Mouse (Mus musculus): ENCODE measurements at regions not wholly inside any gene's neighbourhood (a gene's known extent, or its start where the extent isn't known, plus 50 kb on each side); places are given as distances from the start of the nearest gene placed in this dataset.
A peak's percentile ranks its signal among the peaks of the same experiment; 100 is the strongest.

DNA sequence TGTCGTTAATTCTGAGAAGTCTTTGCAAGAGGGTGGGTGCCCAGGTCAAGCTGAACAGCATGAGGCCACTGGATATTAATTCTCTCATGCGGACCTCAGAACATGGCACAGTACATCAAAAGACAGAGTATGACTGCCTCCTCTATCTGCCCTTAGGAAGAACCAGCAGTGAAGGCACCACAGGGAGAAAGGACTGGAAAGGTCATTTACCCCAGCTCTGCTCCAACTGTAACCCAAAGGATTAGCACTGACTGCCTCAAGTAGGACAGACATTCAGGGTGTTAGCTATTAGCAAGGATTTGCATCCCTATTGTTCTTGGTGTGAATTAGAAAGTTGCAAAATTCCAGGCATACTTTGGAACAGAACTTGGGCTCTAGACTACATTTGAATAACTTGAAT lies 58.2 kb upstream of the Gm7271 start:
- no peaks in the 10 kb centered on the region for H3K79me2 ChIP-seq (replicated peaks; ENCODE audit: control insufficient read depth, extremely low read depth, insufficient read depth, poor library complexity, severe bottlenecking)
- in situ Hi-C loops (cut with MboI; ENCODE audit: low pct_ligation_motif_present, low pct_unique_long_range_greater_than_20kb, low sequenced_read_pairs) (no loop called here), dilution Hi-C loops (cut with MboI; ENCODE audit: extremely low pct_ligation_motif_present, extremely low pct_unique_long_range_greater_than_20kb, low sequenced_read_pairs) (no loop called here)
- no peak for TF ChIP-seq E2F4 (IDR thresholded peaks at IDR 0.05; ENCODE audit: insufficient replicate concordance, low read depth, low read length)
- no peak for TF ChIP-seq CHD1 (IDR thresholded peaks at IDR 0.05; ENCODE audit: low read depth, low read length)
- no peak for TF ChIP-seq ZMIZ1 (IDR thresholded peaks at IDR 0.05; ENCODE audit: low read depth, low read length)
- no peak for TF ChIP-seq HCFC1 (IDR thresholded peaks at IDR 0.05; ENCODE audit: low read depth, low read length)
- TF ChIP-seq MAZ (IDR thresholded peaks at IDR 0.05; ENCODE audit: low read depth, low read length), result no peak
- no peak for TF ChIP-seq USF1 (IDR thresholded peaks at IDR 0.05; ENCODE audit: low read depth, low read length)
- H3K4me2 ChIP-seq (ENCODE audit: insufficient read depth, low read depth, poor library complexity, severe bottlenecking), result no peak overlapping the region
- H3K9me3 ChIP-seq (replicated peaks; ENCODE audit: low read length), result no peaks in the 10 kb centered on the region
- no peak overlapping the region for H3K4me3 ChIP-seq (replicated peaks in 1 of 3; ENCODE audit: low read depth in 2 of 3, low read length in 2 of 3, poor library complexity in 1 of 3)
- no peak overlapping the region for H3K9ac ChIP-seq (ENCODE audit: insufficient read depth, low read depth)
- no peaks in the 10 kb centered on the region for H3K27me3 ChIP-seq (replicated peaks)
- H3K36me3 ChIP-seq (replicated peaks in 1 of 2; ENCODE audit: control insufficient read depth in 1 of 2, insufficient read depth in 1 of 2, low read length in 1 of 2), result no peaks in the 10 kb centered on the region
- no peaks in the 10 kb centered on the region for H3K4me1 ChIP-seq (ENCODE audit: control insufficient read depth in 1 of 2, insufficient read depth in 2 of 2)
- no peak overlapping the region for H3K27ac ChIP-seq (ENCODE audit: insufficient read depth, low read depth)
- no peak for DNase-seq (ENCODE audit: extremely low read depth)

DNA sequence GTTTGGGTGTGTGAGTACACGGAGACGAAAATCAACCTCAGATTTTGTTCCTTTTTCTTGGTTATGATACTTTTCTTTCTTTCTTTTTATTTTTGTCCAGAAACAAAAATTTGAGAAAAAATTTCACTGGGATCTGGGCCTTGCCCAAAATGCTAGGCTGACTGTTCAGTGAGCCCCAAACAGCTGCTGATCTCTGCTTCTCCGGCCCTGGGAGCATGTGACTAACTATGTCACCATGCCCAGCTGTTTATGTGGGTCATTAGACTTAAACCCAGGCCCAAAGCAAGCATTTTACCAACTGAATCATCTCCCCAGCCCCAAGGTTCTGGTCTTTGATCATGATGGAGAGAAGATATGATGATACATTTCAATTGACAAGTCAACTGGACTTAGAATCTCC lies 56.3 kb upstream of the Gm7271 start:
- Histone ChIP-seq H3K4me3 (replicated peaks in 1 of 3; ENCODE audit: low read depth in 2 of 3, low read length in 2 of 3, poor library complexity in 1 of 3) (no peak overlapping the region), H3K36me3 (replicated peaks in 1 of 2; ENCODE audit: control insufficient read depth in 1 of 2, insufficient read depth in 1 of 2, low read length in 1 of 2) (no peaks in the 10 kb centered on the region), H3K9ac (ENCODE audit: insufficient read depth, low read depth) (no peak overlapping the region), H3K4me1 (ENCODE audit: control insufficient read depth in 1 of 2, insufficient read depth in 2 of 2) (no peaks in the 10 kb centered on the region), H3K4me2 (ENCODE audit: insufficient read depth, low read depth, poor library complexity, severe bottlenecking) (no peak overlapping the region), H3K79me2 (replicated peaks; ENCODE audit: control insufficient read depth, extremely low read depth, insufficient read depth, poor library complexity, severe bottlenecking) (no peaks in the 10 kb centered on the region), H3K27ac (ENCODE audit: insufficient read depth, low read depth) (no peak overlapping the region), H3K9me3 (replicated peaks; ENCODE audit: low read length) (no peaks in the 10 kb centered on the region), H3K27me3 (replicated peaks) (no peaks in the 10 kb centered on the region)
- TF ChIP-seq NRF1 (IDR thresholded peaks at IDR 0.05; ENCODE audit: low read depth, low read length) (no peak), MAX (IDR thresholded peaks at IDR 0.05; ENCODE audit: low read length) (no peak), ZC3H11A (IDR thresholded peaks at IDR 0.05; ENCODE audit: low read depth, low read length) (no peak), NELFE (IDR thresholded peaks at IDR 0.05; ENCODE audit: low read depth, low read length) (no peak), USF1 (IDR thresholded peaks at IDR 0.05; ENCODE audit: low read depth, low read length) (no peak)
- in situ Hi-C loops (cut with MboI; ENCODE audit: low pct_ligation_motif_present, low pct_unique_long_range_greater_than_20kb, low sequenced_read_pairs) (no loop called here), dilution Hi-C loops (cut with MboI; ENCODE audit: extremely low pct_ligation_motif_present, extremely low pct_unique_long_range_greater_than_20kb, low sequenced_read_pairs) (no loop called here)
- DNase-seq (ENCODE audit: extremely low read depth), result no peak

DNA sequence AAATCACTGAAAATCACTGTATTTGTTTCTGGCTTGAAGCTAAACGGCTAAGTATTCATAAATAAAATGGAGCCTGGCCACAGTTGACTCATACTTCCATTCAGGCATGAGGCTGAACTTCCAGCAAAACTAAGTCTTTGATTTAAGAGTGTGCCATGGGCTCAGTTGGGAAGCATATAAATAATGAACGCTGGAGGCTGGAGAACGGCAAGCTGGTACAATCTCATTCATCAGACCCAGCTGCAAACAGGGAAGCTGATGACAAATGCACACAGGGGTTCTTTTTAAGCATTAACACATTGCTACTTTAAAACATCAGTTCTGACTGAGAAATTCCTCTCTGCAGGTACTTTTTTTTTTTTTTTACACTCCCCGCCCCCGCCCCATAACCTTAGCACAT lies 54.4 kb upstream of the Gm7271 start:
- Histone ChIP-seq H3K27ac (ENCODE audit: insufficient read depth, low read depth) (no peak overlapping the region), H3K36me3 (replicated peaks in 1 of 2; ENCODE audit: control insufficient read depth in 1 of 2, insufficient read depth in 1 of 2, low read length in 1 of 2) (no peaks in the 10 kb centered on the region), H3K79me2 (replicated peaks; ENCODE audit: control insufficient read depth, extremely low read depth, insufficient read depth, poor library complexity, severe bottlenecking) (no peaks in the 10 kb centered on the region), H3K9me3 (replicated peaks; ENCODE audit: low read length) (no peaks in the 10 kb centered on the region), H3K9ac (ENCODE audit: insufficient read depth, low read depth) (no peak overlapping the region), H3K4me3 (replicated peaks in 1 of 3; ENCODE audit: low read depth in 2 of 3, low read length in 2 of 3, poor library complexity in 1 of 3) (no peak overlapping the region), H3K4me1 (ENCODE audit: control insufficient read depth in 1 of 2, insufficient read depth in 2 of 2) (no peaks in the 10 kb centered on the region), H3K4me2 (ENCODE audit: insufficient read depth, low read depth, poor library complexity, severe bottlenecking) (no peak overlapping the region), H3K27me3 (replicated peaks) (no peaks in the 10 kb centered on the region)
- dilution Hi-C loops (cut with MboI; ENCODE audit: extremely low pct_ligation_motif_present, extremely low pct_unique_long_range_greater_than_20kb, low sequenced_read_pairs), result no loop called here
- TF ChIP-seq ZNF384 (IDR thresholded peaks at IDR 0.05; ENCODE audit: low read depth, low read length) (peak; percentile 52), MEF2A (IDR thresholded peaks at IDR 0.05; ENCODE audit: borderline replicate concordance, low read depth, low read length) (no peak)
- in situ Hi-C loops (cut with MboI; ENCODE audit: low pct_ligation_motif_present, low pct_unique_long_range_greater_than_20kb, low sequenced_read_pairs), result no loop called here
- DNase-seq (ENCODE audit: extremely low read depth), result no peak
